Mouse (Mus musculus): ENCODE measurements around the gene Ppy. TPM values are rescaled to one million over a fixed set of nuclear protein-coding genes. Genes with fewer than 3 reads are reported as not detected.
A peak's percentile ranks its signal among the peaks of the same experiment; 100 is the strongest.

Ppy gene
- polyA plus RNA-seq, 1 experiment: not detected

DNA sequence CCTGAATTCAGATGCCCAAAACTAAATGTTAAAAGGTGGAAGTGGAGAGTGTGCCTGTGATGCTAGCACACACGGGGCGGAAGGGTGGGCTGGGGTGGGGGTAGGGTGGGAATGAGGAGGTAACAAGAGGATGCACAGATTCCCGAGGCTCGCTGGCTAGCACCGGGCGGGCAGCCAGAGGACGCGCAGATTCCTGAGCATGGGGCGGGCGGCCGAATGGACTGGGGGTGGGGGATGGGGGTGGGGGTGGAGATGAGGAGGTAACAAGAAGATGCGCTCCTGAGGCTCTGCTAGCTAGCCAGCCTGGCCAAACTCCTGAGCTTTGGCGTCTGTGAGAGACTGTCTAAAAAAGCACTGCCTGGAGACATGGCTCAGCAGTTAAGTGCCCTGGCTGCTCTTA, 30.7 kb downstream of the Ppy start:
- Histone ChIP-seq H3K4me1 (ENCODE audit: control insufficient read depth, insufficient read depth, insufficient read length, low read length) (no peaks in the 10 kb centered on the region), H3K27ac (replicated peaks; ENCODE audit: low read depth, low read length) (no peak overlapping the region), H3K4me3 (ENCODE audit: insufficient read depth, low read depth, low read length) (no peak overlapping the region)

GRCm38 (mm10) chr11:102069633-102070032, 31.5 kb downstream of the Ppy start:
- Histone ChIP-seq H3K4me3 (ENCODE audit: insufficient read depth, low read depth, low read length) (no peak overlapping the region), H3K4me1 (ENCODE audit: control insufficient read depth, insufficient read depth, insufficient read length, low read length) (no peaks in the 10 kb centered on the region), H3K27ac (replicated peaks; ENCODE audit: low read depth, low read length) (no peak overlapping the region)

DNA sequence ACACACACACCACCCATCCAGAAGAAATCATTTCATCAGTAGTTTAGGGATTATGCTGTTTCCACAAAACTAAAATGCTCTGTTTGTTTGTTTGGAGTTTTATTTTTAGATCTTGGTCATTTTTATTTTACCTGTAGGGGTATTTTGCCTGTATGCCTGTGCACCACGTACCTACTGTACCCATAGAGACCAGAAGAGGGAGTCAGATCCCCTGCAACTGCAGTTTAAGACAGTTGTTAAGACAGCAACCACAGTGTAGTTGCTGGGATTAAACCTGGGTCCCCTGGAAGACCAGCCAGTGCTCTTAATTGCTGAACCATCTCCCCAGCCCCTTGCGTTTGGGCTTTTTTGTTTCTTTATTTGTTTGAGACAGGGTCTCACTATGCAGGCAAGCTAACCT, 32.1 kb downstream of the Ppy start:
- no peak overlapping the region for H3K4me3 ChIP-seq (ENCODE audit: insufficient read depth, low read depth, low read length)
- no peak overlapping the region for H3K27ac ChIP-seq (replicated peaks; ENCODE audit: low read depth, low read length)
- H3K4me1 ChIP-seq (ENCODE audit: control insufficient read depth, insufficient read depth, insufficient read length, low read length): no peaks in the 10 kb centered on the region

DNA sequence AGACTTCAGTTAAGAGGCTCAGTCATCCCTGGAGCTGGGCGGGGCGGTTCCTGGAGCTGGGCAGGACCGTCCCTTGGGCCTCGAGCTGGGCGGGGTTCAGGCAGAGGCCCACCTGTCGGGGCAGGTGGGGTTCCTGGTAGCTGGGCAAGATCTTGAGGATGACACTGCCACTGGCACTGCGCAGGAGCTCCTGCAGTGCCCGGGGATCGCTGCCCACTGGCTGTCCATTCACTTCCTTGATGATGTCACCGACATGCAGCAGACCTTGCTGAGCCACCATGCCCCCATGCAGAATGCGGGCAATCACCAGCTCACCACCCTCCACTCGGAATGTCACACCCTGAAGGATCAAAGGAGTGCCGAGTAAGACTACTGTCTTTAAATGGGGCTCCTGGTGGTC, 38.0 kb downstream of the Ppy start:
- Histone ChIP-seq H3K4me3 (ENCODE audit: insufficient read depth, low read depth, low read length) (no peak overlapping the region), H3K27ac (replicated peaks; ENCODE audit: low read depth, low read length) (no peak overlapping the region), H3K4me1 (ENCODE audit: control insufficient read depth, insufficient read depth, insufficient read length, low read length) (no peaks in the 10 kb centered on the region)

- no peak overlapping the region for H3K27ac ChIP-seq (replicated peaks; ENCODE audit: low read depth, low read length)
- no peak overlapping the region for H3K4me3 ChIP-seq (ENCODE audit: insufficient read depth, low read depth, low read length)
- H3K4me1 ChIP-seq (ENCODE audit: control insufficient read depth, insufficient read depth, insufficient read length, low read length): no peaks in the 10 kb centered on the region
These were observed 39.1 kb downstream of the Ppy start for GRCm38 (mm10) chr11:102061941-102062473.

DNA sequence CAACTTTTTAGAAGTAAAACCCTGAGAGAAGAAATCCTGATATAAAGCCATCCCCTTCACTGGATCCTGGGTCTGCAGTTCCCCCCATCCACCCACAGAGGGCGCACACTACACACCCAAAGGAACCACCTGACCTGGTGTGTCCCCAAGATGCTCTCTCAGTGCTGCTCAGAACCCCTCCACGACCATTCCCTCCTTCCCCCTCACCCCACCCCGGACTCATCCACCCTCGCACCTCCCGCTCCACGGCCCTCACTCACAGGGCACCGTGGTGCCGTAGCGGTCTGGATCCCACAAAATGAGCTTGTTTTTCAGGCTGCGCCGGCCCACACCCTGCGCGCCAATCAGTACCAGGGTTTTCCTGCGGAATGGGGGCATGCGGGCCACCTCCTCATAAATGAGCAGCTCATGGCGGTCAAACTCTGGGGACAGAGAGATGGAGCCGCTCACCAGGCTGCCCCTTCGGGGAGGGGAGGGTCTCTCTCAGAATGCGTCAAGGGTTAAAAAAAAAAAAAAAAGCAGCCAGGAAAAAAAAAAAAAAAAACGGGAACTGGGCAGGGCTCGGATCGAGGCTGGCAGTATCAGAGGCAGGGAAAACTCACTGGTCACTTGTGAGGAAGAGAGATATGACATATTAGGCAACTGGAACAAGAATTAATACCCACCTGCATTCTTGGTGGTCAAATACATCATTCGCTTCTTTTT, 39.7 kb downstream of the Ppy start:
- Histone ChIP-seq H3K27ac (replicated peaks; ENCODE audit: low read depth, low read length) (no peak overlapping the region), H3K4me1 (ENCODE audit: control insufficient read depth, insufficient read depth, insufficient read length, low read length) (no peaks in the 10 kb centered on the region), H3K4me3 (ENCODE audit: insufficient read depth, low read depth, low read length) (no peak overlapping the region)

GRCm38 (mm10) chr11:102053847-102054246, 47.3 kb downstream of the Ppy start:
- peaks cover 33% of the 10 kb centered on the region for H3K4me1 ChIP-seq (ENCODE audit: control insufficient read depth, insufficient read depth, insufficient read length, low read length)
- no peak overlapping the region for H3K4me3 ChIP-seq (ENCODE audit: insufficient read depth, low read depth, low read length)
- H3K27ac ChIP-seq (replicated peaks; ENCODE audit: low read depth, low read length): peak overlapping the region; percentile 100

- Histone ChIP-seq H3K27ac (replicated peaks; ENCODE audit: low read depth, low read length) (peak overlapping the region; percentile 100), H3K4me1 (ENCODE audit: control insufficient read depth, insufficient read depth, insufficient read length, low read length) (peaks cover 33% of the 10 kb centered on the region), H3K4me3 (ENCODE audit: insufficient read depth, low read depth, low read length) (no peak overlapping the region)
These were observed 47.9 kb downstream of the Ppy start for GRCm38 (mm10) chr11:102053183-102053582.

DNA sequence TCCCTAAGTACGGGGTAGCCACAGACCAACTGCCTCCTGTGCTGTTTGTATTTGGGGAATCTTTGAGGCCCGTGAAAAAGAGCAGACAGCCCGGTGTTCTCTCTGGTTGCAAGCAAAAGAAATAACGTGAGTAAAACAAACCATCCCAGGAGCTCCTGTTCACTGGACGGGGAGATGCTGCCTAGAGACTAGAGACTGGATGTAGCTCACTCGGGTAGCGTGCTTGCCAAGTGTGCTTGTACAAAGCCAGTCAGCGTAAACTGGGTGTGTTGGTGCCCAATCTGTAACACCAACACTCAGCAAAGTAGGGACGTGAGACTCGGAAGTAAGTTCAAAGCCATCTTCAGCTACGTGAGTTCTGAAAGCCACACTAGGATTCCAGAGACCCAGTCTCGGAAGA, 48.4 kb downstream of the Ppy start:
- H3K4me1 ChIP-seq (ENCODE audit: control insufficient read depth, insufficient read depth, insufficient read length, low read length): peaks cover 33% of the 10 kb centered on the region

GRCm38 (mm10) chr11:102051954-102052353, 49.2 kb downstream of the Ppy start:
- Histone ChIP-seq H3K4me3 (ENCODE audit: insufficient read depth, low read depth, low read length) (peak overlapping the region; percentile 39), H3K4me1 (ENCODE audit: control insufficient read depth, insufficient read depth, insufficient read length, low read length) (peaks cover 35% of the 10 kb centered on the region), H3K27ac (replicated peaks; ENCODE audit: low read depth, low read length) (peak overlapping the region; percentile 100)

More for the DNA sequence above, 48.4 kb downstream of the Ppy start:
- Histone ChIP-seq H3K27ac (replicated peaks; ENCODE audit: low read depth, low read length) (peak overlapping the region; percentile 100), H3K4me3 (ENCODE audit: insufficient read depth, low read depth, low read length) (peak overlapping the region; percentile 20)

- peaks cover 36% of the 10 kb centered on the region for H3K4me1 ChIP-seq (ENCODE audit: control insufficient read depth, insufficient read depth, insufficient read length, low read length)
- H3K27ac ChIP-seq (replicated peaks; ENCODE audit: low read depth, low read length): peak overlapping the region; percentile 100
- H3K4me3 ChIP-seq (ENCODE audit: insufficient read depth, low read depth, low read length): peak overlapping the region; percentile 57
These were observed 49.6 kb downstream of the Ppy start for GRCm38 (mm10) chr11:102051541-102051940.

Other genes starting within 250 kb of the Ppy start
- 3.8 and 4.4 TPM in 2 replicates for gene Meox1, start 206.9 kb downstream of the Ppy start, polyA plus RNA-seq (2012; ENCODE audit: insufficient read depth, insufficient read length, missing spikeins)
- gene Sost, start 134.3 kb downstream of the Ppy start, polyA plus RNA-seq (2012; ENCODE audit: insufficient read depth, insufficient read length, missing spikeins): not detected in 2 replicates
- not detected in 2 replicates for gene Cfap97d1, start 117.0 kb downstream of the Ppy start, polyA plus RNA-seq (2012; ENCODE audit: insufficient read depth, insufficient read length, missing spikeins)
- 66.5 and 75.1 TPM in 2 replicates for gene Dusp3, start 114.3 kb downstream of the Ppy start, polyA plus RNA-seq (2012; ENCODE audit: insufficient read depth, insufficient read length, missing spikeins)
- 0.54 and 0.87 TPM in 2 replicates for gene Mpp3, start 72.9 kb downstream of the Ppy start, polyA plus RNA-seq (2012; ENCODE audit: insufficient read depth, insufficient read length, missing spikeins)
- gene Cd300lg, start 59.8 kb downstream of the Ppy start, polyA plus RNA-seq (2012; ENCODE audit: insufficient read depth, insufficient read length, missing spikeins): 37.7 and 46.4 TPM in 2 replicates
- gene Mpp2, start 12.8 kb downstream of the Ppy start, polyA plus RNA-seq (2012; ENCODE audit: insufficient read depth, insufficient read length, missing spikeins): 3.7 and 7.0 TPM in 2 replicates
- gene Pyy, start 6.5 kb upstream of the Ppy start, polyA plus RNA-seq (2012; ENCODE audit: insufficient read depth, insufficient read length, missing spikeins): not detected in 2 replicates
- not detected in 2 replicates for gene Nags, start 44.2 kb upstream of the Ppy start, polyA plus RNA-seq (2012; ENCODE audit: insufficient read depth, insufficient read length, missing spikeins)
- gene Tmem101, start 55.1 kb upstream of the Ppy start, polyA plus RNA-seq (2012; ENCODE audit: insufficient read depth, insufficient read length, missing spikeins): 3.3 and 7.9 TPM in 2 replicates
- 93.7 and 101 TPM in 2 replicates for gene Lsm12, start 84.0 kb upstream of the Ppy start, polyA plus RNA-seq (2012; ENCODE audit: insufficient read depth, insufficient read length, missing spikeins)
- 41.4 and 51.7 TPM in 2 replicates for gene G6pc3, start 88.3 kb upstream of the Ppy start, polyA plus RNA-seq (2012; ENCODE audit: insufficient read depth, insufficient read length, missing spikeins)
- 42.2 and 61.6 TPM in 2 replicates for gene Hdac5, start 128.8 kb upstream of the Ppy start, polyA plus RNA-seq (2012; ENCODE audit: insufficient read depth, insufficient read length, missing spikeins)
- not detected in 2 replicates for gene BC030867, start 147.6 kb upstream of the Ppy start, polyA plus RNA-seq (2012; ENCODE audit: insufficient read depth, insufficient read length, missing spikeins)
- 0.48 and 1.0 TPM in 2 replicates for gene Asb16, start 167.4 kb upstream of the Ppy start, polyA plus RNA-seq (2012; ENCODE audit: insufficient read depth, insufficient read length, missing spikeins)
- gene Tmub2, start 183.6 kb upstream of the Ppy start, polyA plus RNA-seq (2012; ENCODE audit: insufficient read depth, insufficient read length, missing spikeins): 20.5 and 24.2 TPM in 2 replicates
- 11.6 and 13.1 TPM in 2 replicates for gene Atxn7l3, start 195.3 kb upstream of the Ppy start, polyA plus RNA-seq (2012; ENCODE audit: insufficient read depth, insufficient read length, missing spikeins)
- gene Ubtf, start 218.4 kb upstream of the Ppy start, polyA plus RNA-seq (2012; ENCODE audit: insufficient read depth, insufficient read length, missing spikeins): 41.7 and 47.6 TPM in 2 replicates

Measured in brown adipose tissue, adult 24 weeks (tissue).